8 mouse cellular contexts compared by ENCODE assay signal in genomic region chr2:155774927-155775684, GRCm38 (mm10). TPM values are rescaled to one million over a fixed set of nuclear protein-coding genes. Genes with fewer than 3 reads are reported as not detected.
DNase-seq lines count a peak whose midpoint lies in the region; ATAC-seq lines count a peak whose summit lies in the region.

TSS of gene Mmp24 (plus strand) at chr2:155775342.

- 0 out of 2 replicates have a peak within 1 kb of the TSS, but pooled peaks have one; percentile 27 for H3K9ac ChIP-seq in embryonic facial prominence, embryonic 12.5 days
- H3K9ac ChIP-seq in intestine, embryonic 15.5 days, result 0 out of 2 replicates have a peak within 1 kb of the TSS, but pooled peaks have one; percentile 5
- peak within 1 kb of the TSS; percentile 88 for H3K9ac ChIP-seq in midbrain, embryonic 12.5 days (replicated peaks)

- WGBS in embryonic facial prominence, embryonic 12.5 days, result 2% methylated on average over 62 of the region's 100 CpGs
- 3% methylated on average over 63 of the region's 100 CpGs for WGBS in intestine, embryonic 15.5 days
- WGBS in midbrain, embryonic 12.5 days, result 2% methylated on average over 76 of the region's 100 CpGs

- H3K27me3 ChIP-seq in embryonic facial prominence, embryonic 12.5 days, result peaks cover 45% of the 10 kb centered on the region
- peaks cover 27% of the 10 kb centered on the region for H3K27me3 ChIP-seq in intestine, embryonic 15.5 days (replicated peaks)
- H3K27me3 ChIP-seq in midbrain, embryonic 12.5 days, result peaks cover 54% of the 10 kb centered on the region

- no peak within 1 kb of the TSS for H3K27ac ChIP-seq in embryonic facial prominence, embryonic 12.5 days
- no peak within 1 kb of the TSS for H3K27ac ChIP-seq in intestine, embryonic 15.5 days
- peak within 1 kb of the TSS; percentile 83 for H3K27ac ChIP-seq in midbrain, embryonic 12.5 days (replicated peaks)

- peaks cover 4% of the 10 kb centered on the region; the same call in 1 of the 2 replicates for H3K4me1 ChIP-seq in embryonic facial prominence, embryonic 12.5 days
- H3K4me1 ChIP-seq in intestine, embryonic 15.5 days (replicated peaks), result peaks cover 5% of the 10 kb centered on the region
- H3K4me1 ChIP-seq in midbrain, embryonic 12.5 days, result peaks cover 14% of the 10 kb centered on the region

- intact Hi-C loops in gastrocnemius, postnatal 36 days (cut with DNase I), result no loop called here

- H3K4me3 ChIP-seq in embryonic facial prominence, embryonic 12.5 days, result peak within 1 kb of the TSS; percentile 47
- H3K4me3 ChIP-seq in intestine, embryonic 15.5 days (replicated peaks), result peak within 1 kb of the TSS; percentile 55
- H3K4me3 ChIP-seq in midbrain, embryonic 12.5 days, result peak within 1 kb of the TSS; percentile 80

- DNase-seq in layer of hippocampus, adult 8-10 months (ENCODE audit: low spot score in 2 of 2), result no peak
- no peak for DNase-seq in layer of hippocampus, adult 11-12 months (ENCODE audit: low spot score)
- no peak for DNase-seq in gastrocnemius, postnatal 36 days
- DNase-seq in c-Kit-positive CD71-positive TER-119-positive erythroid progenitor cells, embryonic 14.5 days (ENCODE audit: low spot score), result no peak

- peak within 1 kb of the TSS; percentile 92 for H3K4me2 ChIP-seq in embryonic facial prominence, embryonic 12.5 days (replicated peaks)
- H3K4me2 ChIP-seq in intestine, embryonic 15.5 days (replicated peaks), result peak within 1 kb of the TSS; percentile 97
- H3K4me2 ChIP-seq in midbrain, embryonic 12.5 days (replicated peaks), result peak within 1 kb of the TSS; percentile 82

- no peak for ATAC-seq in embryonic facial prominence, embryonic 12.5 days (ENCODE audit: insufficient number of reproducible peaks, insufficient read depth, low FRiP score, low TSS enrichment)
- ATAC-seq in intestine, embryonic 15.5 days, result peak; percentile 71
- ATAC-seq in midbrain, embryonic 12.5 days (ENCODE audit: low FRiP score, low read depth), result no peak
- no peak for ATAC-seq in activated CD4-positive, CD25-positive, alpha-beta regulatory T cell, adult 4 months

- no peaks in the 10 kb centered on the region for H3K9me3 ChIP-seq in embryonic facial prominence, embryonic 12.5 days
- H3K9me3 ChIP-seq in intestine, embryonic 15.5 days, result no peaks in the 10 kb centered on the region
- H3K9me3 ChIP-seq in midbrain, embryonic 12.5 days, result no peaks in the 10 kb centered on the region

- H3K36me3 ChIP-seq in embryonic facial prominence, embryonic 12.5 days, result no peaks in the 10 kb centered on the region
- no peaks in the 10 kb centered on the region for H3K36me3 ChIP-seq in intestine, embryonic 15.5 days
- H3K36me3 ChIP-seq in midbrain, embryonic 12.5 days, result no peaks in the 10 kb centered on the region

RNA-seq across cellular contexts. Expression of gene Mmp24, which starts in this region (rescaled TPM):
- 10 to 100 TPM; 30.6 to 40.1 (median 35.6) TPM for total RNA-seq in layer of hippocampus, adult 8-10 months (2022)
- polyA plus RNA-seq in embryonic facial prominence, embryonic 12.5 days (2016; fragmentation: Nextera tagmentation; extraction: Ambion mirVana), result 0.61 and 1.1 TPM in 2 replicates
- 0.24 and 0.37 TPM in 2 replicates for polyA plus RNA-seq in intestine, embryonic 15.5 days (2015; fragmentation: Nextera tagmentation; extraction: Ambion mirVana)
- 4.9 and 5.2 TPM in 2 replicates for polyA plus RNA-seq in midbrain, embryonic 12.5 days (2016; fragmentation: Nextera tagmentation; extraction: Ambion mirVana)
- polyA plus RNA-seq in activated CD4-positive, CD25-positive, alpha-beta regulatory T cell, adult 4 months (2017; shearing (Covaris generic)), result under 1 TPM in 1 of 2 experiments, not detected in 1; 0.11 TPM
- total RNA-seq in gastrocnemius, postnatal 36 days (2021), result not detected

Comparison
In these comparisons a context has a peak if more than half of its experiments do, and no peak if none do; other contexts are left out.
1. RNA of gene Mmp24 (total RNA-seq): 30.6 to 40.1 TPM in layer of hippocampus, adult 8-10 months; not detected in gastrocnemius, postnatal 36 days; every median in the first group is over 10 times any median in the second.
2. Peak in ATAC-seq, H3K4me3 ChIP-seq, H3K9ac ChIP-seq and H3K4me2 ChIP-seq in intestine, embryonic 15.5 days; RNA of the gene not detected or under 1 TPM.
3. H3K9ac ChIP-seq: peak in every context shown above with its lines; median percentile 88 in midbrain, embryonic 12.5 days; 27 in embryonic facial prominence, embryonic 12.5 days; 5 in intestine, embryonic 15.5 days.
4. Peak in every context shown above with its lines, with median percentiles within 50 percentile points of each other: H3K4me2 ChIP-seq and H3K4me3 ChIP-seq.